Mouse (Mus musculus) lung, postnatal 0 days (tissue): ENCODE data around the gene Nup88.

Experiments
- CTCF ChIP-seq: IDR thresholded peaks from 2 replicates; pipeline ENCODE4 v1.5.1; 2016; ENCODE audit warnings: antibody characterized with exemption, mild to moderate bottlenecking
- EP300 ChIP-seq: IDR thresholded peaks from 2 replicates; pipeline ENCODE4 v1.6.1; 2016; ENCODE audit warnings: antibody characterized with exemption, mild to moderate bottlenecking, control low read depth

DNA sequence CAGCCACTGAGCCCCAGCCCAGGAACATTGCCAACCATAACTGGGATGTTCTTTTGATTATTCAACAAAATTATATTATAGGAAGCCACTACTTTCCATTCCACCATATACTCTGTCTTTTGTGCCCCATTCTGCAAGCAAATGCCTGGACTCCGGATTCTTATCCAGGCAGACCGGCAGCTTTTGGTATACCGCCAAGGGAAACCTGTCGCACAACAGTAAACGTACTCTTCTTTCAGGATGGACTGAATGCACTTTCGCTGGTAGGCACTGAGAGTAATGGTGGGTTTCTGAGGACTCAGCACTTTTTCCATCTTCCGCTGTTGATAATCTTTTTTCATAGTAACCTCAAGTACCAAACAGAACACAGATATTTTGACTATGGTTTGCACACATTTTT, 26.1 kb downstream of the Nup88 start:
- TF ChIP-seq CTCF (no peak), EP300 (no peak)
